Mouse (Mus musculus): Measurements from ENCODE around the gene Crkl.

- TF ChIP-seq CTCF (IDR thresholded peaks at IDR 0.05; ENCODE audit: extremely low read depth, insufficient read length, insufficient replicate concordance, low read depth, low read length) (no peak), POLR2A (IDR thresholded peaks at IDR 0.05; ENCODE audit: low read depth, low read length) (no peak)
These were observed 84.8 kb downstream of the Crkl start for GRCm38 (mm10) chr16:17536584-17536983.
